Mouse (Mus musculus) forebrain, postnatal 0 days (tissue): ENCODE measurements at regions not wholly inside any gene's neighbourhood (a gene's known extent, or its start where the extent isn't known, plus 50 kb on each side); places are given as distances from the start of the nearest gene placed in this dataset.

Experiments used
- ATAC-seq: fragments of 200-750 bp; cut with Nextera tagmentation; 2 replicates; pipeline ENCODE4 v1.8.0; 2017; ENCODE audit warnings: mild to moderate bottlenecking, moderate library complexity
- DNase-seq: peaks from one replicate; pipeline ENCODE4 v3.0.0-alpha.2; 2015
- H3K27ac ChIP-seq: fragments of 300-500 bp; sonication (generic); 2 replicates; pipeline ENCODE4 v1.5.1; 2014; ENCODE audit warnings: low read depth, mild to moderate bottlenecking, antibody characterized with exemption, low read length, moderate library complexity, mixed read lengths
- H3K27me3 ChIP-seq: fragments of 300-500 bp; sonication (generic); 2 replicates; pipeline ENCODE4 v1.6.1; 2014; ENCODE audit warnings: mild to moderate bottlenecking, low read length, mixed read lengths; ENCODE audit not compliant: insufficient read depth
- H3K36me3 ChIP-seq: fragments of 300-500 bp; sonication (generic); 2 replicates; pipeline ENCODE4 v1.6.1; 2014; ENCODE audit warnings: mild to moderate bottlenecking, moderate library complexity; ENCODE audit not compliant: insufficient read depth
- H3K4me1 ChIP-seq: fragments of 300-500 bp; sonication (generic); 2 replicates; pipeline ENCODE4 v1.6.1; 2014; ENCODE audit warnings: antibody characterized with exemption; ENCODE audit not compliant: insufficient read depth
- H3K4me2 ChIP-seq: fragments of 300-500 bp; sonication (generic); 2 replicates; pipeline ENCODE4 v1.6.1; 2014; ENCODE audit warnings: low read depth, mild to moderate bottlenecking, moderate library complexity
- H3K4me3 ChIP-seq: fragments of 300-500 bp; sonication (generic); 2 replicates; pipeline ENCODE4 v1.5.1; 2014; ENCODE audit warnings: low read depth, low read length, mixed read lengths
- H3K9ac ChIP-seq: fragments of 300-500 bp; sonication (generic); 2 replicates; pipeline ENCODE4 v1.6.1; 2014; ENCODE audit warnings: mild to moderate bottlenecking
- H3K9me3 ChIP-seq: fragments of 300-500 bp; sonication (generic); 2 replicates; pipeline ENCODE4 v1.6.1; 2016; ENCODE audit warnings: low read length
- CTCF ChIP-seq: sonication (generic); IDR thresholded peaks from 2 replicates; pipeline ENCODE4 v1.5.1; 2016; ENCODE audit warnings: antibody characterized with exemption, control low read depth, low read depth
- WGBS: fragments of 180-500 bp; shearing (Covaris S2); extraction: QIAGEN DNeasy Blood & Tissue Kit; methylation state at CpG from one replicate; pipeline ENCODE4 v1.1.7; 2014; 5-methylcytosine and 5-hydroxymethylcytosine counted together

DNA sequence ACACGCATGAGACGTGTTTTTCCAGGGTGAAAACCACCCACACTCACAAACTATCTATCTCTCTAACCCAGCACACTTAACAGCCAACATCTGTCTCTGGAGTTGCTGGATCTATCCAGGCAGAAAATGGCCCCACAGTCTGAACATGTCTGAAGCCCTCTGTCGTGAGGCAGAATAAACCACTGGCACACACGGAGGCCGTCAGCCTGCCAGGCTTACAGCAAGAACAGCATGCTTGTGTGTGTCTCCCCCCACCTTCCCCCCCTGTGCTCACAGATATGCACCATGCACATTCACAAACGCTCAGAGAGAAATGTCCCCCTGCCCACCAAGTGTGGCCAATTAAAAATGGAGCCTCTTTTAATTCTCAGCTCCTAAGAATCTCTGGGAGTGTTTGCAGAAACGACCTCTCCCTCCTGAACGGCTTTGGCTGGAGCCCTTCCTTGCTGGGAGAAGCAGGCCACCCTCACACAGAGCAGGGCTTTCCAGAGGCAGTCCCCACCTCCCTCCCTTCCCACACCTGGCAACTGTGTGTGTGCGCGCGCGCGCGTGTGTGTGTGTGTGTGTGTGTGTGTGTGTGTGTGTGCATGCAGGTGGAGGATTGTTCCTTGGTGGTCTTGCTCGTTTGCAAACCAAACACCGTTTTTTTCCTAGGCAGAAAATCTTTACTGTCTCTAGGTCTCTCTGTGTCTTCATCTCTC, 88.7 kb downstream of the Edn3 start:
- H3K4me1 ChIP-seq, result no peaks in the 10 kb centered on the region
- DNase-seq (peak; percentile 34), ATAC-seq (peak; percentile 69)
- no peaks in the 10 kb centered on the region for H3K27me3 ChIP-seq
- no peak for TF ChIP-seq CTCF
- WGBS, result 31% methylated on average over 16 of the region's 16 CpGs
- H3K9me3 ChIP-seq, result no peaks in the 10 kb centered on the region
- H3K27ac ChIP-seq, result no peak overlapping the region
- H3K9ac ChIP-seq, result 0 out of 2 replicates have a peak overlapping the region, but pooled peaks have one; percentile 1
- no peaks in the 10 kb centered on the region for H3K36me3 ChIP-seq
- no peak overlapping the region for H3K4me2 ChIP-seq
- H3K4me3 ChIP-seq, result no peak overlapping the region

DNA sequence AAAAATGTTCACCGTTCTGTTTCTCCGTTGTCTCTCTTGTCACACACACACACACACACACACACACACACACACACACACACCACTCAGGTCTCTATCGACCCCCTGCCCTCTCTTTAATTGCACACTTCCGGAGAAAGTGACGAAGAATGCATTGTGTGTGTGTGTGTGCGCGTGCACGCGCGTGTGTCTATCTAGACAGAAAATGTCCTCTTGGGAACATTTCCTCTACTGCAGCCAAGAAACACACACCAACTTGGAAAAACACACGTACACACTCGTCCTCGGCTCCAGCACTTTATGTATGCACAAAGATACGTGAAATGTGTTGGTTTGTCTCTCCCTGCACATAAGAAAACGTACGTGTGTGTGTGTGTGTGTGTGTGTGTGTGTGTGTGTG, 90.4 kb downstream of the Edn3 start:
- Histone ChIP-seq H3K4me2 (no peak overlapping the region), H3K27me3 (no peaks in the 10 kb centered on the region), H3K27ac (no peak overlapping the region), H3K36me3 (no peaks in the 10 kb centered on the region), H3K4me3 (no peak overlapping the region), H3K9me3 (no peaks in the 10 kb centered on the region), H3K9ac (no peak overlapping the region), H3K4me1 (no peaks in the 10 kb centered on the region)
- ATAC-seq (no peak), DNase-seq (no peak)
- TF ChIP-seq CTCF, result no peak
- WGBS, result 63% methylated on average over 16 of the region's 16 CpGs

DNA sequence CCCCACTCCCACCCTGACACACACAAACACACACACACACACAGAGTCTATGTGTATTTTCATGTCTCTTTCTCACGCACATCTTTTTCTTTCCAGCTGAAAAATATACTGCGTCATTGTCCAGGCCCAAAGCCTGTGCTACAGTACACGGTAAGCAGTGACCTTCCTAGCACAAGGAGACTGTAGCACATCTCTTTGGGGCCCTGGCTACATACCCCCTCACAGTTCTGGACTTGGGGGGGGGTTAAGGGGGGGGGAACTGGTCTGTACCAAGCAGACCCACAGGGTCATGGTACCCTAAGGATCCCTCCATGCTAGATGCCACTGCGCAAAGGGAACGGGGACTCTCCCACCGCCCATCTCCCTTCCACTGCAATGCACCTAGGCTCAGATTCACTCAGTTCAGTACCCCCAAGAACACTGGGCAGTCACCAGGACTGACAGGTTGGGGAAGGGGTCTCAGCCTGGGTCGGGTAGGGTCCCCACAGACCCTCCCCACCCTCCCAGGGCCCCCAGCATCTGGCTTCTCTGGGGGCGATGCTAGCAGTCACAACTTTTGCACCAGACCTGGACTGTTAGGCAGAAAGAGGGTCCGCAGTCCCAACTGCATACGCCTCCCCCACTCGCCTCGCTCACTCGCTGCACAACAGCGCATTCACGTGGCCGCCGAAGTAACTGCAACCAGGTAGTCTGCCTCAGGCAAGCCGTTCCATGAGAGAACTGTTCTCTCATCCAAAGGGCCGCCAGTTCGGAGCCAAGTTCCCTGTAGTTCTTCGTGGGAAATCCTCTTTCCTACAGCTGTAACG, 91.3 kb downstream of the Edn3 start:
- WGBS, result 16% methylated on average over 22 of the region's 22 CpGs
- no peaks in the 10 kb centered on the region for H3K9me3 ChIP-seq
- H3K4me1 ChIP-seq, result no peaks in the 10 kb centered on the region
- H3K9ac ChIP-seq, result no peak overlapping the region
- H3K4me2 ChIP-seq, result no peak overlapping the region
- no peak overlapping the region for H3K27ac ChIP-seq
- no peaks in the 10 kb centered on the region for H3K36me3 ChIP-seq
- no peaks in the 10 kb centered on the region for H3K27me3 ChIP-seq
- ATAC-seq (peak; percentile 82), DNase-seq (peak; percentile 87)
- H3K4me3 ChIP-seq, result no peak overlapping the region
- TF ChIP-seq CTCF, result peak; percentile 97

DNA sequence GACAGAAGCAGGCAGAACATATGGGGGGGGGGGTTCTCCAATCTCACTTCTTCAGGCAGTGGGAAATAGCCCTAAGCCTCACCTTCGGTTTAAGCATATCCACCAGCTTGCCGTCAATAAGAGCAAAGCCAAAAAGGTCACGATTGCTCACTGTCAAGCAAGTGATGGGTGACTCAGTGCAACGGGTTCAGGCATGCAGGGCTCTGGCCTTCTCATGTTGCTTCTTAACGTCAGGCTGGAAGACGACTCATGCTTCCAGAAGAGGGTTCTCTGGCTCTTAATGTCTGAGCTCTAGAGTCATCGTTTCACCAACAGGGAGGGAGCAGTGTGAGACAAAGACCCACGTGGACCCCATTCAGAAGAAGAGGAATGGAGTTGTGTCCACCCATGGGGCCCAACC, 93.4 kb downstream of the Edn3 start:
- no peak overlapping the region for H3K9ac ChIP-seq
- no peaks in the 10 kb centered on the region for H3K9me3 ChIP-seq
- no peaks in the 10 kb centered on the region for H3K27me3 ChIP-seq
- DNase-seq, result no peak
- no peak overlapping the region for H3K4me3 ChIP-seq
- ATAC-seq, result no peak
- WGBS, result 89% methylated on average over 8 of the region's 8 CpGs
- H3K4me2 ChIP-seq, result no peak overlapping the region
- no peak for TF ChIP-seq CTCF
- peaks cover 3% of the 10 kb centered on the region for H3K4me1 ChIP-seq
- no peaks in the 10 kb centered on the region for H3K36me3 ChIP-seq
- no peak overlapping the region for H3K27ac ChIP-seq

DNA sequence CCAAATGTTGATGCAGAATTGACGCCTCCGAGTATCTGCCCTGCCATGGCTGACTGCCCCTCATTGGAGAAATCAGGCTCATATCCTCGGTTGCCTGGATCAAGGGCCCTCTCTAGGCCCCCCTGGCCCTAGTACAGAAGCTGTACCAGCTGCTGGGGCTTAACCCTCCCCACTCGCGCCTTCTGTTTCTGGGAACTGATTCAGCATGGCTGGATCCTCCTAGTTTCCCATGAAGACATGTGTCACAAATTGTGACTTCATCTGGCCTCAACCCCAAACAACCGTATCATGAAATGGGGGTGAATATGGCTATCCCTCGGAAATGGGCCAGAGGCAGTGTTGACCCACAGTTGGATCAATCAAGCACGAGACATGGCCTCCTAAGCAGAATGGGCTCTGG, 95.1 kb downstream of the Edn3 start:
- Histone ChIP-seq H3K9ac (no peak overlapping the region), H3K4me1 (peaks cover 3% of the 10 kb centered on the region), H3K4me3 (no peak overlapping the region), H3K36me3 (no peaks in the 10 kb centered on the region), H3K4me2 (no peak overlapping the region), H3K9me3 (no peaks in the 10 kb centered on the region), H3K27ac (no peak overlapping the region), H3K27me3 (no peaks in the 10 kb centered on the region)
- TF ChIP-seq CTCF, result no peak
- 83% methylated on average over 8 of the region's 8 CpGs for WGBS
- DNase-seq (no peak), ATAC-seq (no peak)

DNA sequence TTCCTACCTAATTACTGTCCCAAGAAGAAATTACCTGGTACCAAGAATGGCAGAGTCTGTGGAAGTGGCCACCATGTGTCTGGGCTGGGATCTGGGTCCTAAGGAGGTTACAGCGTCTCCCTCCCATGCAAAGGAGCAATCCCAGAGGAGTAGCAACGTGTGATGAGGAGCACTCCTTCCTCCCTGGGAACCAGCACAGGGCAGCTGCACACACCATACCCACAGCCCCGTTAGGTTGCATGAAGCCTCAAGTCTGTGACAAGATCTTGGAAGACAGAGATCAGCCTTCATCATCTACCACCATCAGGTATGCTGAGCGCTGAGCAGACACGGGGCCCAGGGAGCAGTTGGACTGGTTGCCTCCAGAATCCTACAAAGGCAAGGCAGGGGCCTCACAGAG, 95.7 kb downstream of the Edn3 start:
- H3K9ac ChIP-seq, result no peak overlapping the region
- TF ChIP-seq CTCF, result no peak
- H3K9me3 ChIP-seq, result no peaks in the 10 kb centered on the region
- ATAC-seq (no peak), DNase-seq (no peak)
- H3K4me3 ChIP-seq, result no peak overlapping the region
- H3K36me3 ChIP-seq, result no peaks in the 10 kb centered on the region
- H3K4me1 ChIP-seq, result peaks cover 3% of the 10 kb centered on the region
- H3K27me3 ChIP-seq, result no peaks in the 10 kb centered on the region
- WGBS, result 88% methylated on average over 5 of the region's 5 CpGs
- H3K27ac ChIP-seq, result no peak overlapping the region
- no peak overlapping the region for H3K4me2 ChIP-seq
